Mouse (Mus musculus) WW6 (cell line): Measurements from ENCODE around the gene Pin1.
"Not testable (repeated sequence)": the region's sequence is repeated elsewhere in the genome, so short reads cannot be mapped to it uniquely, and the experiment has no call there.

Experiments used
- DNase-seq: peaks from one replicate; pipeline ENCODE4 v3.0.0-alpha.2; 2013; ENCODE audit warnings: low read depth, low spot score

The Pin1 gene

DNA sequence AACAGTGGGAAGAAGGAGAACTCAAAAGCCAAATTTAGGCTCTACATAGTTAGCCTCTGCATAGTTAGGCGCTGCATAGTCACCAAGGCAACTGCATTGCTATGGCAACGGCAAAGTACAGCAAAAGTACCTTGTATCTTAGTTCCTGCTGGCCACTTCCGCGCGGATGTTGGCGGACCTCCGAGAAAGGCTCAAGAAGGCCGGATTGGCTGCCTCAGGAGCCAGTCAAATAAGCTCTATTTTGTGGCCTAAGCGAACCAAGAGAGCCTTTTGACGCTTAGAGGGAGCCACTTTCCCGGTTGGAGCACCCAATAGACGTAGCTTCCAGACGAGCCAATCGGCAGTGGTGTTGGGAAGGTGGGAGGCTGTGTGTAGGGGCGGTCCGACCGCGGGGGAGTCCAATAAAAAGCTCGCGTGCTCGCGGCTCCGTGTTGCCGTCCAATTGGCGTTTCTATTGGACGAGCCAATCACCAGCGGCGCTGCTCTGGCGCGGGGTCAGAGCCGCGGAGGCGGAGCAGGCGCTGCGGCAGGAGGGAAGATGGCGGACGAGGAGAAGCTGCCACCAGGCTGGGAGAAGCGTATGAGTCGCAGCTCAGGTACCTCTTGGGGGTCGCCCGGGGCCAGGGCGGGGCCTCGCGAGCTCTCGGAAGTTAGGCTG lies at the start of gene Pin1:
TSS of gene Pin1 (plus strand) at position 494 of the 658 bp plus-strand sequence.
- peak; percentile 96 for DNase-seq

GRCm38 (mm10) chr9:20606269-20606668 lies 45.6 kb upstream of the Pin1 start:
- no peak for DNase-seq

DNA sequence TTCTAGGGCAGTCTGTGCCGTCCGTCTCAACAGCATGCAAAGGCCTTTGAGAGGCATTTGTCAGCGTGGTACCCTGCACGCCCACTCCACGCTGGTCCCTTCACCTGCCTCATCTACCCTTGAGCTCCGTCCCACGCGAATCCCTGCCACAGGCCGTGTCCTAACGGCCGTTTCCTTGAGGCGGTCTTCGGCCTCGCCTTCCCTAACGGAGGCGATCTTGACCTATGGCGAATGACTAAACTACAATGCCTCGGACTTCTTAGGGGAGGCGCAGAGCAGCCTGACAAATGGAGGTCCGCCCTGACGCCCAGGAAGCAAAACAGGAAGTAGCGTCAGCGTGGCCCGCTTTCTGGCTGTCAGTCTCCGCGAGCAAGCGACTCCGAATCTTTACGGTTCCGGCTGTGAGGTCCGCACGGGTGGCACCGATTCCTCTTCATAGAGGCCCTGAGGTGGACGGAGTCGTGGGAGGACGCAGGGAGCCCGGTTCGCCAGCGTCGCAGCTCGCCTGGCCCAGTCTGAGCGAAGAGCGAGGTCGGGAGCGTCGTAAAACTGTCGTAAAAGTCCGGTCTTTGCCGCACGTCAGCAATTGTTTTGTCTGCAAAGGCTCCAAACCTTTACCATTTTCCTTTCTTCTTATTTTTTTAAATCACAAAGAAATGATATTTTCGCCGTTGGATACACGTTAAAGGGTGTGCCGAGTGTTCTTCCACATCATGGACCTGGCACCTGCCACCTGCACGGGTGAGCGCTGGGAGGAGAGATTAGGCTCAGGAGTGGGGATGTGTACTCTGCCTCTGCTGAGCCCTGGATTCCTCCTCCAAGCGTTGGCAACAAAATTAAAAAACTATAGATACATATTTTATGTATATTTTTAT lies 44.6 kb upstream of the Pin1 start:
- peak; percentile 78 for DNase-seq

- DNase-seq = no peak
Observed at GRCm38 (mm10) chr9:20609831-20610464, 41.9 kb upstream of the Pin1 start.

DNA sequence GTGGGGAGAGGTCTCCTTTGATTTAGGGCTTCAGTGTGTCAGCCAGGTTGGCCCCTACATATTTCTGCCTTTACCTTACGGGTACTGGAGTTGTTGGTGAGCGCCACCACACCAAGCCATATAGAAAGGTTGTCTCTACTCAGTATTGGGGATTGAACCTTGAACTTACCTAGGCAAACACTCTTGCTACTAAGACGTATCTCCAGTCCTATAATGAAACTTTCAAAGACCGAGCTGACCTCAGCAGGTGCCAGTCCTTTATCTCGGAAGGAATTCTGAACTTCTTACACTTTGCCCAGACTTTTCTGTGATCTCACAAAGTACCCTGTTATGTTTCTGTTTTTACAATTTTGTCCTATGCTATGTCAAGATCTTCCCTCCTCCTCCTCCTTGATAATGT lies 39.9 kb upstream of the Pin1 start:
- no peak for DNase-seq

GRCm38 (mm10) chr9:20616685-20617084 lies 35.2 kb upstream of the Pin1 start:
- DNase-seq = no peak

DNA sequence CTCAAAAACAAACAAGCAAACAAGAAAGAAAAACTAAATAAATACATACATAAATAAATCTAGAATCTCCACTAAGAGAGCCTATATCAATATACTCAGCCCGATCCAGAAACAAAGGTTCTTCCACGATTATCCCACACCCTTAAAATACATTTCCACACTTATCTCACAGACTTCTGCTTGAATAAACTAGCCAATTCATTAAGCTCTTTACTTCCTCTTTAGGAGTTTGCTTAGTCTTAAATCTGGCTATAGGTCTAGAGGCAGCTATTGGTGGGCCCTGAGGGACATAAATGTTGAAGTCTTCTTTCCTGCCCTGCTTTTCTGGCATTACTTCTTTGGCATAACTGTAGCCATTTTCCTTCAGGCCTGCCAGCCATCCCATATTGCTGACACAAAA lies 20.6 kb upstream of the Pin1 start:
- no peak for DNase-seq

GRCm38 (mm10) chr9:20635676-20636075 lies 16.2 kb upstream of the Pin1 start:
- not testable (repeated sequence) for DNase-seq

- no peak for DNase-seq
Observed at GRCm38 (mm10) chr9:20636256-20636655, 15.6 kb upstream of the Pin1 start.

GRCm38 (mm10) chr9:20636790-20637189 lies 15.1 kb upstream of the Pin1 start:
- DNase-seq = no peak

DNA sequence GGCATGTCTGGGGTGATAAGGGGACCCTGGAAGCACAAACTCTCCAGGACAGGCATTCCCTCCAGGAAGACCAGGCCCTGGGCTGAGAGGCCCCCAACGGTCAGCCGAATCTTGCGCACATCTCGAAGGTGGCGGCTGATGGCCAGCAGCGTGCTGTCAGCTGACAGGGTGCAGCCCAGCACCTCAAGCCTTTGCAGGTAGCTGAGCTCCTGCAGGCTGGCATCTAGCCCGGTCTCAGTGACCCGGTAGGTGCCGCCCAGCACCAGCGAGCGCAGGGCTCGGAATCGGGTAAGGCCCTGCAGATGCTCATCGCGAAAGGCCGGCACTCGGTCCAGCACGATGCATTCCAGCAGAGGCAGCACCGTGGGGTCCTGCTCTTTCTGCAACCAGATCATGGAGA lies 13.3 kb upstream of the Pin1 start:
- DNase-seq = no peak

- DNase-seq = no peak
Observed at GRCm38 (mm10) chr9:20639486-20639885, 12.4 kb upstream of the Pin1 start.

GRCm38 (mm10) chr9:20641501-20641900 lies 10.4 kb upstream of the Pin1 start:
- DNase-seq = no peak

DNA sequence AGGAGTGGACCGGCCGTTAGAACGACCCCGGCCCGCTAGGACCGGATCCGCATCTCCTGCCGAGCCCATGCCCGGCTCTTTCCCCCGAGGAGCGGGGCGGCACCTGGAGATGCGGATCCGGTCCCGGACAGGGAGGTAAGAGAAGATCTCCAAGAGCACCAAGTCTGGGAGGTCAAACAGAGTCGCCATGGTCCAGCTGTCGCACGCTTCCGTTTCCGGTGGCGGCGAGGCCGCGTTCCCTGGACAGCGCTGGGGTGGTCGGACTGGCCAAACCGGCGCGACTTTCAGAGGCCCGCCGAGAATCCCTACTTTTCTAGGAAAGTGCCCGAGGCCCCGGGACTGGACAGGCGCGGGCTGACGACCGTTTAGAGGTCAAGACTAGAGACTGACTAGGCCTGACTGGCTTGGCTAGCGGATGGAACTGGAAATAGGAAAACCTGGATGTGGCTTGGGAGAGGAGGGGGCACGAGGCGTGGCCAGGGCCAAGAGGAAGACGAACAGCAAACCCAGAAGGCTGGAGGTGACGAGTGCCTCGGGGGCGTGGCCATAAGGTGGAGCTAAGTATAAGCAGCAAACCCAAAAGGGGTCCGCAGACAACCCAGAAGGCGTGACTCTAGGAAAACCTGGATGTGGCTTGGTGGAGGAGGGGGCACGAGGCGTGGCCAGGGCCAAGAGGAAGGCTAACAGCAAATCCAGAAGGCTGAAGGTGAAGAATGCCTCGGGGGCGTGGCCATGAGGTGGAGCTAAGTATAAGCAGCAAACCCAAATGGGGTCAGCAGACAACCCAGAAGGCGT lies 9.6 kb upstream of the Pin1 start, which contains the start of gene Ubl5:
TSS of gene Ubl5 (plus strand) at position 778 of the 795 bp plus-strand sequence.
- DNase-seq = peak; percentile 95

- DNase-seq = peak; percentile 78
Observed at GRCm38 (mm10) chr9:20642896-20643466, 8.9 kb upstream of the Pin1 start.

- DNase-seq = no peak
Observed at GRCm38 (mm10) chr9:20643781-20644180, 8.1 kb upstream of the Pin1 start.

GRCm38 (mm10) chr9:20644360-20645081 lies 7.4 kb upstream of the Pin1 start, which contains the start of gene Fbxl12:
TSS of gene Fbxl12 (minus strand) at chr9:20644767.
- no peak for DNase-seq

GRCm38 (mm10) chr9:20645121-20645520 lies 6.8 kb upstream of the Pin1 start:
- no peak for DNase-seq

DNA sequence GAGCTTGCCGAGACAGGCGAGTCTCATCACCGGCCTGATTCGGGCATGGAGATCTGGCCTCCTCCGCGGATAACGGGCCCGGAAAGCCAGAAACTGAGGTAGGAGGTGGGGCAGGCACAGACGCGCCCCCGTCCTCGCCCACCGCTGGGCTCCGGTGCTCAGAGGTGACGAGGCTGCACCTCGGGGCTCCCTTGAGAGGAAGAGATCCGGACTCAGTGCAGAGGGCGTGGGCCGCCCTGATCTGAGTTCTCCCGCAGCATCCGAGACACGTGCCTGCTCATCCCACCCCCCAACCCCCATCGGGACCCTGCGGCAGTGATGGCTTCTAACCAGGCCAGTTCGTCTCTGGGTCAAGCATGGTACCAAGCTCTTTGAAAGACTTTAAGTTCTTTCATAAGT lies 364 bp downstream of the Pin1 start:
- no peak for DNase-seq

- no peak for DNase-seq
Observed at GRCm38 (mm10) chr9:20653859-20654258, 2.0 kb downstream of the Pin1 start.
